Mouse (Mus musculus) gastrocnemius, adult 8-10 months (tissue): ENCODE data around the gene Frem3. TPM values are rescaled to one million over a fixed set of nuclear protein-coding genes. Genes with fewer than 3 reads are reported as not detected.

Source experiments
- DNase-seq, 2 experiments: peaks; one replicate each; pipeline ENCODE4 v3.0.0; 2022; ENCODE audit warnings: low spot score in 2 of 2
- total RNA-seq, 4 experiments: library from RNA; stranded (reverse); gene quantifications; 2 replicates each; pipeline ENCODE4 v1.2.4; 2022

Gene Frem3
- total RNA-seq = not detected

DNA sequence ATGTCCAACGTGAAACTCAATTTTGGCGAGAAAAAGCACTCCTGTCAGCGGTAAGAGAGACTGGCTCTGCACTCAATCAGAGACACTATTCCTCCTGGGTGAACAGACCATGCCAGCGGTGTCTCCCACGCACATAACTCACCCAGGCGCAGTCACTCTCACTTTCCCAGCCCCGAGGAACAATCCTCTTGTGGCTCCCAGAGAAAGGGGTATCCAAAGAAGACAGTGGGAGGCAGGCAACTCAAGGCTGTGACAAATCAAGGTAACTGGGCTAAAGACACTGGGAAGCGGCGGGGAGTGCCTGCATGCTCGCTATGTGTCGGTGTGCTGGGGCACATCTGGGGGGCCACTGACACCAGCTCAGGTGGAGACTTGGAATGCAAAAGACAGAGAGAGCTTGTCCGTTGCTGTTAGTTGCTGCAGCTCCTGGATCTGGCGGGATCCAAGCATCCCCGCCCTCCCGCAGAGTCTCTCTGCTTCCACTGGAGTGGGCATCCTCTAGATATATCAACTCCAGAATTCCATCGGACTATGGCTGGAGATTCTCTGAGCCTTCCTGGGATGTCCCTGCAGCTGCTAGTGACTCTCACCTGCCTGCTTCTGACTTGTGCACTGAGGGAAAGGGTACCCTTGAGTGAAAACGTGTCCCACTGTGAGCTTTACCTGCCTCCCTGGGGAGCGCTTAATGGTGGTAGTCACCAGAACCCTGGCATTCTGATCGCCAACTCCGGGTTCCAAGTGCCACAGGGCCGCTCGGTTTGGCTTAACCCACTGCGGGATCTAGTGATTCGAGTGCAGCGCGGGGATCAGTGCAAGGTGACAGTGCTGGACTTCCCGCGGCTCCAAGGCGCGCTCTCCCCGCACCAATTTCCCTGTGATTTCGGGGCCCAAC is at the start of gene Frem3:
Gene Frem3, plus strand, starts transcription at position 532 of the 892 bp plus-strand sequence.
- DNase-seq = no peak

DNA sequence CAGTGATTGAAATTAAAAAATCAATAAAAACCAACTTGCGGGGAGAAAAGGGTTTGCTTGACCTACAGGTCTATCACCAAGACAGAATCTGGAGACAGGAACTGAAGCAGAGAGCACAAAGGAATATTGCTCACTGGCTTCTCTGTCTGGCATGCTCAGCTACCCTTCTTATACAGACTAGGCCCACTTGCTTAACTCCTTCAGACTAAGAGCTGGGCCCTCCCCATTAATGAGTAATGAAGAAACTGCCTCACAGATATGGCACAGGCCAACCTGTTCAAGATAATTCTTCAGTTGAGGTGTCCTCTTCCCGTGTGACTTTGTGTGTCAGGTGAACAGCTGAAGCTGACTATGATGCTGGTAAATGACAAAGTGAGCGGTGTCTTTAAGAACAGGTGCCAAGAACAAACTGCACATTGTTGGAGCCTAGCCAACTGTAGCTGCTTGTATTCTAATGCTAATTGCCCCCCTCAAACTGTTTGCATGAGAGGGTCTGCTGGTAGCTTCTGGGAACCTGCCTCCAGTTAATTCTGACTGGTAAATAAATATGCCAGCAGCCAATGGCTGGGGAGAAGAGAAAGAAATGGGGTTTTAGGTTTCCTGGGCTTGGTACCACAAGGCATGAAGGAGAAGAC is 46.6 kb upstream of the Frem3 start:
- DNase-seq = no peak

DNA sequence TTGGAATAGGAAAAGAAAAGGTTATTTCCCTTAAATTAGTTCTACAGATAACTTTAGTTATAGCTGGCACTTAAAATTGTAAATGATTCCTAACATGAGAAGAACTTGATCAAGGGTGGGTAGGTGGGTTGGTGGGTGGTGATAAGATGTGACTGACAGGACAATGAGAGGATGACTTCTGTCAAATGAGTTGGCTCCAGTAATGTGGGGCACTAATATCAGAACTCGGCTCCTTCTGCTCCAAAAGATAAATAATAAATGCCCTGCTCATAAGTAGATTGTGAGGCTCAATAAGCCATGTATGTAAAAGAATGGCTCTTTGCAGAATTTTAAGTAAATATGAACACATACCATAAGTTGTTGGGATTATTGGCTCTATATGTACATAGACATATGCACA is 43.4 kb upstream of the Frem3 start:
- no peak for DNase-seq

DNA sequence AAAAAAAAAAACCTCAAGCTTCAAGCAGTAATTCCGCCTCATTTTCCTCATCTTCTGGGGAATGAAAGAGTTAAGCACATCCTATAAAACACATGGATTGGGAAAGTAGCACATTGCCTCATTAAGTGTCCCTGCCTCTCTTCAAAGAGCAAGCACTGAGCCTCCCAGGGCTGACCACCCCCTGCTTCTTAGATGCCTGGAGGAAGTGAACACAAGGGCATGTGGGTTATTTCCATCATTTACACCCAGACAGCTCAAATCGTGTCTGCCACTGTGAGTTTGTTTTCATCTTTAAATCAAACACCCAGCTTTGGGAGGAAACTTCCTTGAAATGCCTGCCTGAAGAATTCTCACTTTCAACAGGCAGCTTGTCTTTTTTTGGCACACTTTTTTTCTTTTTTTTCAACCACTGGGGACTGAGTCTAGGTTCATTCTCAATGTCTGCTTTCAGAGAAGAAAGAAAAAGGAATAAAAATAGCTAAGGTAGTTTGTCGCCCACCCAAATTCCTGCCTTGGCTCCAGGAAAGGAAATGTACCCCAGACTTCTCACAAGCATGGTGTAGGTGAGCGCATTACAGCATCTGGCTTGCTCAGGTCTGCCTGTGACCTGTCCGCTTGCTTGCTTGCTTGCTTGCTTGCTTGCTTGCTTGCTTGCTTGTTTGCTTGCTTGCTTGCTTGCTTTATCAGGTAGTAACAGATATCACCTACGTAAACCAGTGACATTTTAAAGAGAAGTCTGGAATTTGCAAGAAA is 42.5 kb upstream of the Frem3 start:
- DNase-seq = no peak

DNA sequence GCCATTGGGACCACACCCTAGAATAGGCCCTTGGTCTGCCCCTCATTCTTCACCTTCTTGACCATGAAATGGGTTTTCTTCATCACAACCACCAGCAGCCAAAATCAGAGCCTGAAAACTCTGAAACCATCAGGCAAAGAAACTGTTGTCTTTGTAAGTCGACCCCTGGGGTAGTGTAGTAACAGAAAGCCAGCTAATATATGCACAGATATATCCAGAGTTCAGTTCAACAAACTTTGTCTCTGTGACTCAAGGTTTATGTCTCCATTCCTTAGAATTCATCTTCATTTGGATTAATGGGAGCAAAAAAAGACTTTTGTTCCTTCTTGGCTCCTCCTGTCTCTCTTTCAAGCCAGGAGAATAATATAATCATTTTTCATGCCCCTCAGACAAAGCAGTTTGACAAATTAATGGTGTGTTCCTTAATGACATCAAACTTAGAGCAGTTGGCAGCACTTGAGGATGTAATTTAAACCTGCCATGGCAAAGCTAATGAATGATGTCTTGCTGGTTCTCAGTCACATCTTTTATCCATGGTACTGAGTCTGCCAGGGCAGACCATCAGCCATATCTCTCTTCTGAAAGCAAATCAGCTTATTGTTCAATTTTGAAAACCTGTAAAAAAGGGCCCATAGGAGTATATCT is 38.3 kb upstream of the Frem3 start:
- no peak for DNase-seq

DNA sequence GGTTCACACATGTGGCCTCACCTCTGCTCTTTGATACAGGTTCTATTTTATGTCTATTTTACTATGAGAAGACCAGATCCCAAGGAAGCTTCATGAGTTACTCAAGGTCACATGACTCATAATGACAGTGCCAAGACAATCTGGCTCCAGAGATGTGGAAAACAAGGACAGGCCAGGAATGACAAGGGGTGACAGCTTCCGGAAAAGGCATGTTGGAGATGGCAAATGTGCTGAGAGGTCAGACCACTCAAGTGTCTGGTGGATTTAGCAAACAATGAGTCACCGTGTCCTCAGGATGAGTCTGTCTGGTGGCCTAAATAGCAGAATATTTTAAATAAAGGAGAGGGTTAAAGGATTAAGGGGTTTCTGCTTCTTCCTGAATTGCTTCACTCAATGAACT is 33.8 kb upstream of the Frem3 start:
- no peak for DNase-seq

DNA sequence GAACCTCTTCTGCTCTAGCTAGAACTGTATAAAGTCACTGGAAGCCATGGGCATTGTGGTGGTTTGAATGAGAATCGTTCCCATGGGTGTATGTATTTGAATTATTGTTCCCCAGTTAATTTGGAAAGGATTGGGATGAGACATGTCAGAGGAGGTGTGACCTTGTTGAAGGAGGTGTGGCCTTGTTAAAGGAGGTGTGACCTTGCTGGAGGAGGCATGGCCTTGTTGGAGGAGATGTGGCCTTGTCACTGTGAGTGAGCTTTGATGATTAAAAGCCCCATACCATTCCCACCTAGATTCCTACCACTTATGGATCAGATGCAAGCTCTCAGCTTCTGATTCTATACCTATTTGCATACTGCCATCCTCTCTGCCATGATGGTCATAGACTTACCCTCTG is 31.8 kb upstream of the Frem3 start:
- no peak for DNase-seq

DNA sequence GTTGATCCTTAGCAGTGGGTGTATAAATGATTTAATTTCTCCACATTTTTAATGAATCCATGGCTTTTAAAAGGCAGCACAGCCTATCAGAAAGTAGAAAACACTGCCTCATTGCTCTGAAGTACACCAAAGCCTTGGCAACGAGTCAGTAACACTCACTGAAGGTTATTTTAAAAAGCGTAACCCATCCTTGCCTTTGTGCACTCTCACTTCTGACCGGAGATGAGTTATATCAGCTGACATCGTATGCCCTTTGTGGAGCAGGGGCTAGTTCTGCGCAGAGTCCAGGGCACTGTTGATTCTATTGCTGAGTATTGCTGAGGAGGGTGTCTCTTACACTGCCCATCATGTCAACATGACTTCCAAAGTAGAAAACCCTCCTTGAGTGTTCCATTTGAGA is 18.3 kb upstream of the Frem3 start:
- DNase-seq = no peak

DNA sequence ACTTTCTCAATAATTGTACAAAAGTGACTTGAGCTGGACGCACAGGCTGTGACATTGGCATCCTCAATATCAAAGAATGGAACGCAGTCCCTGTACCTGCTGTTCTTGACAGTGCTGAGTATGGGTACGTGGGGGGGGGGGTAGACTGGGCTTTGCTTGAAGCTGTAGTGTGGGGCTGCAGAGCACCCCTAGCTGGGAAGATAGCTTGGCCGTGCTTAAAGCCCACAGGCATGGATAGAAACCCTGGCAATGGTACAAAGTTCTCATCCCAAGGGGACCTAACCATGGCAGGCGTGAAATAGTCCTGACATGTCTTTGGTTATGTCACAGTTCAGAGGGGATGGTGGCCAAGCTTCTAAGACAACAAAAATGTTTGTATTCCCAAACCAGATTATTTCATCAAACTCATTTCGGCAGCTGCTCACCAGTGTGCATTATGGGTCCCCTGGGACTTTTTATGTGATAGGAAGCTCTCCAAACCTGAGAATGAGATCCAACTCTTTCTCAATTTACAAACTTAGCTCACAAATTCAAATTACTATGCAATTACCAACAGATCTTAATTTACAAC is 10.2 kb upstream of the Frem3 start:
- no peak for DNase-seq

DNA sequence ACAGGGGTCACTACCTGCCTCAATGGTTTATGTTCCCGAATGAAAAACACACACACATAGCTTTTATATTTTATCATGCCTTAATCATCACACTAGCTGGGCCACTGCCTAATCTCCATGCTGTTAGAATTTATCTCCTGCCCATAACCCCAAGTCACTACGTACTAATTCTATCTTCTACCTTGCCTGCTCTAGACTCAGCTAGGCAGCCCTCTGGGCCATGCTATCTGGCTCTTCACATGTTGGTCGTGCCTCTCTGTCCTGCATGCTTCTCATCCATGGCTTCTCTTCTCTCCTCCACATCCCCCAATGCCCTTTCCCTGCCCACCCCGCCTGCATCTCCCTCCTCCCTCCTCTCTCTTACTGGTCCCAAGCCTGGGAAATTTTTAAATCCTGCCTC is 9.0 kb upstream of the Frem3 start:
- no peak for DNase-seq

DNA sequence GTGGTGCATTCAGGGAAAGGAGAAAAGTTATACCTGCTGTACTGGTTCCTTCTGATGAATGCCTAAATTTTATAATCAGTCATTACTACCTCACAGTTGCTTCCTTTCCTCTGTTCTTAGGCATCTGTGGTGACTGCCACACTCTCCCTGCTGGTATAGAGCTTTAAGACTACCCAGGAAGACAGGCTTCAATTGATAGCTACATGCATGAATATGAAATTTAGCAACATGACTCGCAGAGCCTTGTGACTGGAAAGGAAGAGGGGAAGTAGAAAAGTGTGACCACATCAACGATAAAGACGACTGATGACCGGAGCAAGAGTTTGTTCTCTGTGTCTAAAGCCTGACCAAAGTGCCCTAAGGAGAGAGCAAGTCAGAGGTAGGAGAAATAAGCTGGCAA is 3.8 kb upstream of the Frem3 start:
- DNase-seq = no peak

DNA sequence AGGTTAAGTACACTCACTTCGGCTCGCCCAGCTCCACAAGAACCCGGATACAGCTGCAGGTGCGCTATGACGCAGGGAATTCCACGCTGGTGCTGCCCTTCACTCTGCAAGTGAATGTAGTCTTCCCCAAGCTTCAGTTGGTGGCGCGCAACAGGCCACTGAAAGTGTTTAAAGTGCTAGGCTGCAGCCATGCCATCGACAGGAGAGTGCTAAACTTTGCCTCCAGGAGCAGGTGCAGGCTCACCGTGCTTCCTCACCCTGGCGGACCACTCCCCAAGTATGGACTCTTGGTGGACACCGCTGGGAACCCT is 516 bp downstream of the Frem3 start:
- no peak for DNase-seq

DNA sequence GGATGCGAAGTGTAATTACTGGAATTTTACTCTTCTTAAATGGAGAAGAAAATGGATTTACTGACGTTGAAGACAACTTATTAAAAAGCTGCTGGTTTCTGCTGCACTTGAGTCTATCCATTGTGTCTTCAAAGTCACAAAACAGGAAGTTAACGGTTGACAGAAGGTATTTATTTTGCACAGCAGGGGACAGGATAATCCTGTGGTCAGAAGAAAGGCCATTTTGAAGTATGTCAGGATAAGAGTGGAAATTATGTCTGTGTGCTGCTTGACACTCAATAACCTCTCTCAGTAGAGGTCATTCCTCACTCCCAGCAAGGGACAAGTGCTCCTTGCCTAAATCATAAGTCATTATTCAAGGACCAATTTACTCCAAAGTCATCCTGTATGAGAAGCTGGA is 8.9 kb downstream of the Frem3 start:
- no peak for DNase-seq

DNA sequence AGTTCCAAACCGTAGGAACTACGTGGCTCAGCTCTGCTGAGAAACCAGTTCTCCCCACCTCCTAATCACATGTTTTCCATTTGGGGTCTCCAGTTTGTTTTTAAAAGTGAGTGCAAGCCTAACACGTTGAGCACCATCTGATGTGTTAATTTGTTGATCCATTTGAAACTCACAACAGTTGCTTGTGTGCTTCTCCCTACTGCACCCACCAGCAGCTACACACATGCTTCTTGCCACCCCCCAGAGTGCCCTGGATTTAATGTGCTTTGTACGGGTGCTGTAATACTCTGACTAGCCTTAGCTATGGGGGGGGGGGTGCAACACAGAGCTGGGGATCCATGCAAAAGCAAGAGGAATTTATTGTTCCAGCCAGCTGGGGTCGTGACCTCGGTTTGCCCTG is 36.5 kb downstream of the Frem3 start:
- DNase-seq = no peak

DNA sequence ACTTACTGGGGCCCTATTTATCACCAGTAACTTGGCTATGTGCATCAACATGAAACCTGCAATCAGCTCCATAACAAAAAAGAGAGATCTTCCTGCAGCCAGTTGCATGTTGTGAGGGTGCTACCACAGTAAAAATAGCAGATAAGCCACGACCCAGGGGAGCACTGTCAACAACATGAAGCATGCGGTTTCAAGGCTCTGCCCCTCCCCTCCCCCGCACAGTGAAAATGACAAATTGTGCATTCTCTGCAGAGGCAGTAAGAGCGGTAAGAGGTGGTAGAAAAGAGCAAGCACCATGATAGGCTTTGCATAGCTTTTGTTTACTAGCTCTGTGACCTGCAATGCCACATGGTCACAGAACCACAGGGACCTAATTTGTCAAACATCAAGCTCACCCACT is 46.8 kb downstream of the Frem3 start:
- DNase-seq = no peak

DNA sequence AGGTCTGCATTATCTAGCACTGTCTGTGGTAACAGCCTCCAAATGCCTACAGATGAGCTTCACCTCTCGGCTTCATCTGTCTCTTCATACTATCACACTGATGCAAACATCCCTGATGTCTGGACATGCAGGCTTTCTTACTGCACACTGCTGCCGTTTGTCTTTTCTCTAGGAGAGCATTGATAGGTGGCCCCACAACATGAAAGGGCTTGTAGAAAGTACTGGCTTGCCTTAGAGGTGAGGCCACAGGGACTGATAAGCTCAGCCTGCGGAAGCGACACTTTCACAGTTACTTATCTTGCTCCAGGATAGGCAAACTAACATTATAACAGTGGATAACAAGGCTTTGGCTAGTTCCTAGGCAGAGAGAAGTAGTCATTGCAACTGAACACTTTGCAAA is 50.2 kb downstream of the Frem3 start:
- no peak for DNase-seq

DNA sequence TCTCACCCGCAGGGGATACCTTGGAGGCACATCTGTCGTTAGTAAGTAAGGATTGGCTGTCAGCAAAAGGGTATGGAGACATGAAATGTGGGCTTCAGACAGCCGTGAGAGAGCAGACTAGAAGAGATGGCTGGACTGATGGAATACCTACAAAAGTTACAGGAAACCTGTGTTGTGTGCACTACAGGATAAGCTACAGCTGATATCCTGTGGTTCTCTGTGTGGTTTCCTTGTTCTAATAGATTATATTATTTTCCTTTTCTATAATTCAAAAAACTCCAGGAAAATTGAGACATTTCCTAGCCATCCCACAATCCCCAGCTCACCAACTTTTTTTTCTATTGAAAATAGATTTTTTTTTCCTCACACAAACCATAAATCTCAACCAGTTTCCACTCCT is 52.6 kb downstream of the Frem3 start:
- DNase-seq = no peak

DNA sequence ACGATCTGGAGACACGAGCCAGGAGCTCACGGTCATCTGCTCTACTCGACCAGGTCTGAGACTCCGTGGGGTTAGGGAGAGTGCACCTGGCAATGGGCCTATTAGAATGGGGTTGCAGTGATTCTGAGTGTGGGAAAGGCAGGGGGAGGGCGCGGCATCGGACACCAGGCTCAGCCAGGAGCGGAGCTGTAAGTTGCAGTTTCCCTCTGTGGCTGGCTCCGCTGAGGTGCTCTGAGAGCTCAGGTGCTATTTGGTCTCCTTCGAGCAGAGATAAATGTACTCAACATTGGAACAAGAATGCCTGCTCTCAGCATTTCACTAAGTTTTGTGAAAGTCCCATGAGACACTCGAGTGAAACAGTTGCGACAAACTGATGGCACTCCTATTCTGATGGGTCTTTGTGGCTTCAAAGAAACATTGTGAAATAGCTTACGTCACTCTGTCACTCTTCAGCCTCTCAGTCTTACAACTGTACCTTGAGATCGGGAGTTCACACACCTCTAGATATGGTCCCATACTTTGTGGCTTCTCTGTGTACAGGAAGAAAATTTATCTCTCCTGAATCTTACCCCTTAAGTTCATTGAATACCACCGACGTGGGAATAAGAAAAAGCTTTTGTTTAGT is 58.5 kb downstream of the Frem3 start:
- no peak for DNase-seq

DNA sequence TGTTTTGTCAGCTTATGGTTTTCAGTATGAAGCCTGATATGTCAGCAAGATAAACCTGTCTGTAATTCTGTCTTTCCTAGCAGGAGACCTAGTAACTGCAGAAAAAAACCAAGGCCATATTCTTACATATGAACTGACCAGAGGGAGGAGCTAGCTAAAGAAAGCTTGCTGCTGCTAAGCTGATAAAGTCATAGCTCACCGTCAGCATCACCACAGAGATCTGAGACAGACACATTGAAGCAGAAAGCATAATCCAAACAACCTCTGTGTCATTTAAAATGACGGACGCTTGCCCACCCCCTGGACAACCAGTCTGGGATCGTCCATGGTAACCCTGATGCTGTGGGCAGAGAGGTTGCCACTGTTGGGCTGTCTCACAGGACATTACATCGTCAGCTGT is 71.7 kb downstream of the Frem3 start:
- no peak for DNase-seq

DNA sequence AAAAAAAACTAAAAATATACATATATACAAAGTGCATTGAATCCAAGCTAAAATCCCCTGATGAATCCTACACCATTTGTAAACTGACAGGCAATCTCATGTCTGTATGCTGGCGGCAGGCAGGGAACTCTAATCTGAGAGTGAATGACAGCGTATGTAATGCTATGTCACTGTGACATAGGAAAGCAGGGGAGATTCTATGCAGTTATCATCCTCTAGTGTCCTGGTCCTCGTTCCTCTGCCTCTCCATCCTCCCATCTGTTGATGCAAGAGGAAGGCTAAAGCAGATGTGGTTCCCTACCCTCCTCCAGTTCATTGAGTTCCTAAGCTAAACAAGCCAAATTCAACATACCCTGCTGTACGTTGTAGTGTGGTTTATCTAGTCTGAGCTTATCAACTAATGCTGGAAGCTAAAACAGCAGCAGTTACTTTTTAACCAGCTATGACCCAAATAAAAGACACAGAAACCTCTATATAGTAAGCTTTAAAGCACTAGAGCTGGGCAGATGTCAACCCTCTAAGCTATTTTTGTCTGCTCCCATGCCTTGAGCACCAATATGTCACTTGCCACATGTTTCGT is 73.0 kb downstream of the Frem3 start:
- DNase-seq = no peak

DNA sequence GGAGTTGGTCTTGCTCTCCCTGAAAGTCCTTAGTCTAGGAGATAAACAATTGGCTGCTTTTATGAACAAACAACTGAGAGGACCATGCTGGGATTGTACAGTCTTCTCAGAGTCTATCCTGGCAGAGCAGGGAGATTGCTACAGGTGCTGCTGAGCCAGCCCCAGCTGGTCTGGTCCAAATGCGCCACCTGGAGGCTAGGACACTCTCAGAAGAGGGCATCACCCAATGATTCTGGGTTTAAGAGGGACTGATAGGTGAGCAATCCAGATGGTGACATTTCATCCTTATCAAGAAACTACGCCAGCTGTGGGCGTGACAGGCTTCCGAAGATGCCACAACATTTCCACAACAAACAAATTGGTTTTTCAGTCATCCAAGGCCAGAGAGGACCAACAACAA is 77.3 kb downstream of the Frem3 start:
- no peak for DNase-seq
